Mouse (Mus musculus) stomach, postnatal 0 days (tissue): ENCODE data around the gene Cebpa.

Experiments used
- CTCF ChIP-seq: IDR thresholded peaks from 2 replicates; pipeline ENCODE4 v1.5.1; 2016; ENCODE audit warnings: antibody characterized with exemption, low read depth, mild to moderate bottlenecking, moderate library complexity
- EP300 ChIP-seq: optimal IDR thresholded peaks from 2 replicates; pipeline ENCODE3; 2016; ENCODE audit warnings: antibody characterized with exemption

GRCm38 (mm10) chr7:35108046-35108445, 11.0 kb upstream of the Cebpa start:
- TF ChIP-seq CTCF (no peak), EP300 (no peak)
